Mouse (Mus musculus): ENCODE measurements around the gene Klk12. TPM values are rescaled to one million over a fixed set of nuclear protein-coding genes. Genes with fewer than 3 reads are reported as not detected.
A peak's percentile ranks its signal among the peaks of the same experiment; 100 is the strongest.

The Klk12 gene
- total RNA-seq, 2 experiments from 2014 or later, result not detected

GRCm38 (mm10) chr7:43785286-43785685 lies 16.6 kb downstream of the Klk12 start:
- intact Hi-C loops (cut with DNase I), result no loop called here
- DNase-seq (ENCODE audit: extremely low spot score in 1 of 2, low spot score in 2 of 2), result no peak

- intact Hi-C loops (cut with DNase I), result no loop called here
- DNase-seq (ENCODE audit: extremely low spot score in 1 of 2, low spot score in 2 of 2), result no peak
Measured at GRCm38 (mm10) chr7:43788096-43788495, 19.4 kb downstream of the Klk12 start.

GRCm38 (mm10) chr7:43789295-43789694 lies 20.6 kb downstream of the Klk12 start:
- intact Hi-C loops (cut with DNase I), result no loop called here
- no peak for DNase-seq (ENCODE audit: extremely low spot score in 1 of 2, low spot score in 2 of 2)

GRCm38 (mm10) chr7:43791591-43791990 lies 22.9 kb downstream of the Klk12 start, which contains the start of gene Klk9:
Gene Klk9, plus strand, starts transcription at chr7:43791891.
- no peak for DNase-seq (ENCODE audit: extremely low spot score in 1 of 2, low spot score in 2 of 2)
- intact Hi-C loops (cut with DNase I), result no loop called here

- DNase-seq (ENCODE audit: extremely low spot score in 1 of 2, low spot score in 2 of 2), result no peak
- intact Hi-C loops (cut with DNase I), result no loop called here
Measured at GRCm38 (mm10) chr7:43796355-43796754, 27.7 kb downstream of the Klk12 start.

- intact Hi-C loops (cut with DNase I), result no loop called here
- DNase-seq (ENCODE audit: extremely low spot score in 1 of 2, low spot score in 2 of 2), result peak in 1 of 2 experiments; percentile 55
Measured at GRCm38 (mm10) chr7:43797333-43797769, 28.7 kb downstream of the Klk12 start, which contains the start of gene Klk8. Gene Klk8, plus strand, starts transcription at chr7:43797577.

GRCm38 (mm10) chr7:43797844-43798462 lies 29.3 kb downstream of the Klk12 start:
- intact Hi-C loops (cut with DNase I), result no loop called here
- no peak for DNase-seq (ENCODE audit: extremely low spot score in 1 of 2, low spot score in 2 of 2)

GRCm38 (mm10) chr7:43799876-43800275 lies 31.2 kb downstream of the Klk12 start:
- DNase-seq (ENCODE audit: extremely low spot score in 1 of 2, low spot score in 2 of 2), result no peak
- intact Hi-C loops (cut with DNase I), result no loop called here

- intact Hi-C loops (cut with DNase I), result no loop called here
- DNase-seq (ENCODE audit: extremely low spot score in 1 of 2, low spot score in 2 of 2), result no peak
Measured at GRCm38 (mm10) chr7:43810994-43811393, 42.3 kb downstream of the Klk12 start, which contains the start of gene Klk7. Gene Klk7, plus strand, starts transcription at chr7:43811294.

- DNase-seq (ENCODE audit: extremely low spot score in 1 of 2, low spot score in 2 of 2), result no peak
- intact Hi-C loops (cut with DNase I), result no loop called here
Measured at GRCm38 (mm10) chr7:43815211-43815610, 46.5 kb downstream of the Klk12 start.

- intact Hi-C loops (cut with DNase I), result no loop called here
- no peak for DNase-seq (ENCODE audit: extremely low spot score in 1 of 2, low spot score in 2 of 2)
Measured at GRCm38 (mm10) chr7:43816746-43817145, 48.0 kb downstream of the Klk12 start.

- intact Hi-C loops (cut with DNase I), result loop anchor here (5.0 kb wide), 1 partner anchor 41 kb away; no protein-coding TSS in a partner anchor
- DNase-seq (ENCODE audit: extremely low spot score in 1 of 2, low spot score in 2 of 2), result no peak
Measured at GRCm38 (mm10) chr7:43821581-43821980, 52.9 kb downstream of the Klk12 start.

Other genes with a start within 250 kb of the Klk12 start
- gene Cd33, start 224.5 kb upstream of the Klk12 start, total RNA-seq (2021), result 1 to 10 TPM; 6.3 to 6.7 TPM
- 1 to 10 TPM; 5.1 to 5.8 TPM for gene Zfp658, start 206.6 kb upstream of the Klk12 start, total RNA-seq (2021)
- 10 to 100 TPM; 17.1 to 26.4 TPM for gene Zfp719, start 189.3 kb upstream of the Klk12 start, total RNA-seq (2021)
- not detected for gene Zfp819, start 161.7 kb upstream of the Klk12 start, total RNA-seq (2021)
- under 1 TPM in 1 of 2 experiments, not detected in 1; 0.18 TPM for gene Ceacam18, start 134.2 kb upstream of the Klk12 start, total RNA-seq (2021)
- gene Siglece, start 108.7 kb upstream of the Klk12 start, total RNA-seq (2021), result 1 to 10 TPM; 1.1 TPM
- 10 to 100 TPM; 12.4 TPM for gene Ctu1, start 96.9 kb upstream of the Klk12 start, total RNA-seq (2021)
- not detected for gene Klk14, start 78.5 kb upstream of the Klk12 start, total RNA-seq (2021)
- not detected for gene Klk13, start 56.3 kb upstream of the Klk12 start, total RNA-seq (2021)
- not detected for gene Klk11, start 5.7 kb downstream of the Klk12 start, total RNA-seq (2021)
- not detected for gene Klk10, start 12.1 kb downstream of the Klk12 start, total RNA-seq (2021)
- not detected for gene Klk9, start 23.0 kb downstream of the Klk12 start, total RNA-seq (2021)
- 1 to 10 TPM; 6.7 to 6.9 TPM for gene Klk8, start 28.7 kb downstream of the Klk12 start, total RNA-seq (2021)
- gene Klk7, start 42.4 kb downstream of the Klk12 start, total RNA-seq (2021), result not detected
- not detected for gene Klk6, start 55.6 kb downstream of the Klk12 start, total RNA-seq (2021)
- not detected for gene Klk5, start 73.1 kb downstream of the Klk12 start, total RNA-seq (2021)
- gene Klk4, start 112.3 kb downstream of the Klk12 start, total RNA-seq (2021), result not detected
- not detected for gene Klk15, start 164.8 kb downstream of the Klk12 start, total RNA-seq (2021)
- not detected for gene Klk1b8, start 181.8 kb downstream of the Klk12 start, total RNA-seq (2021)
- not detected for gene Klk1b1, start 197.9 kb downstream of the Klk12 start, total RNA-seq (2021)
- gene Klk1b9, start 207.2 kb downstream of the Klk12 start, total RNA-seq (2021), result not detected
- gene Klk1b11, start 227.0 kb downstream of the Klk12 start, total RNA-seq (2021), result not detected
- gene Klk1b26, start 243.3 kb downstream of the Klk12 start, total RNA-seq (2021), result not detected